Mouse (Mus musculus) 3134 (cell line): ENCODE measurements around the gene Col25a1.

ENCODE experiments used
- DNase-seq: peaks from one replicate; pipeline ENCODE4 v3.0.0-alpha.2; 2011; ENCODE audit warnings: low spot score; ENCODE audit not compliant: insufficient read length; ENCODE audit errors: extremely low read depth

Gene Col25a1

GRCm38 (mm10) chr3:130160902-130161301 is 29.6 kb downstream of the Col25a1 start:
- DNase-seq, result no peak

DNA sequence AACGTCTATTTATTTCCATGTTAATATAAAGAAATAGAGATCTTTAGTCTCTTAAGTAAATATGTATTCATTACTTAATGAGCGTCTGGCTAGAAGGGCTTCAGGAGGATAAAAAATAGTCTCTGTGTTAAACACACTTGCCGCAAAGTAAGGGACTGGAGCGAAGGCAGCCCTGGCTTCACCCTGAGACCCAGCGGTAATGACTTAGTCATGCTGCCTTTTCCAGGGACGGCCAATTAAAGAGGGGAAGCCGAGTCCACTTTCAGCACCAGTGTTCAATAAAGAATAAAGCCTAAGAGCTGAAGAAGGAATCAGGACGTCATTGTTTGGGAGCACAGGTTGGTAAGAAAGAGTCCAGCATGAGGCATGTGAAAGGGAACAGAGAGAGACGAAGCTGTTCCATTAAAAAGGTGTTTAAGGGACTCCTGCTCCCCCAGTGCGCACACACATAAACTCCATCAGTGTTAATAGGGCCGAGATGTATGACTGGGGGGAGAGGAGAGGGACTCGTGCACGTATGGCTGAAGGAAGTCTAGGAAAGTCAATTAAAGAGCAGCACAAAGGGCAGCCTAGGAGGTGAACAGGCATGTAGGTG is 30.1 kb downstream of the Col25a1 start:
- DNase-seq, result no peak

- DNase-seq, result no peak
Measured at GRCm38 (mm10) chr3:130166875-130167274, 35.6 kb downstream of the Col25a1 start.

- no peak for DNase-seq
Measured at GRCm38 (mm10) chr3:130172764-130173163, 41.5 kb downstream of the Col25a1 start.

DNA sequence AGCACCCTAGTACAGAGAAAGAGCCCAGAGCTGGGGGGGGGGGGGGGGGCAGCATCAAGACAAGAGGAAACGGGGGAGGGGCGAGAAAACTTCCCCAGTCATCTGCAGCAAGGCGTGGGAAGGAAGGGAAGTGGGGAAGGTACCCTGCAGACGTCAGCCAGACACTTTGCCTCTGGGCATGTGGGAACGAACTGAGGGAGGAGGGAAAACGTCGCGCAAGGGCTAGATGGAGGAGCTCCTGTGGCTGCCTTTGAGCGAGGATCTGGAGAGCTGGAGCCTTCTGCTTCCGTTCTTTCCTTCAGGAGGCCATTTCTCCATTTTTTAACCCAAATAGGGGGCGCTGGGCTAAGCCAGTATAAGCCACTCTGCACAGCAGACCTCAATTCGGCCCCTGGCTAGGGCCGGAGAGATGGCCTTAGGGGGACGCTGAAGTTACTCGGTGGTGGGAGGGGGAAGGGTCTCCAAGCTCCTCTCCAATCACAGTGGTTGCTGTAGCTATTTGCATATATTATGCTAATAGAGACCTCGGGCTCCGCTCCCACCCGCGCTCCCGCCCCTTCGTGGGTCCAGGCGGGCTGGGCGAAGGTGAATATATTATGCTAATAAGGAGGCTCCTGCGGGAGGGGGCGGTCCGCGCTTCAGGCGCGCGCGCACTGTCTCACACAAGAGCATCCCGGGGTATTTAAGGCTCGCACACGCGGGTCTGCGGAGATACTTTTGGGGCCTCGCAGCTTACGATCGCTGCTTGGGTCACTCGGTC is 49.1 kb downstream of the Col25a1 start:
- DNase-seq, result peak; percentile 9

DNA sequence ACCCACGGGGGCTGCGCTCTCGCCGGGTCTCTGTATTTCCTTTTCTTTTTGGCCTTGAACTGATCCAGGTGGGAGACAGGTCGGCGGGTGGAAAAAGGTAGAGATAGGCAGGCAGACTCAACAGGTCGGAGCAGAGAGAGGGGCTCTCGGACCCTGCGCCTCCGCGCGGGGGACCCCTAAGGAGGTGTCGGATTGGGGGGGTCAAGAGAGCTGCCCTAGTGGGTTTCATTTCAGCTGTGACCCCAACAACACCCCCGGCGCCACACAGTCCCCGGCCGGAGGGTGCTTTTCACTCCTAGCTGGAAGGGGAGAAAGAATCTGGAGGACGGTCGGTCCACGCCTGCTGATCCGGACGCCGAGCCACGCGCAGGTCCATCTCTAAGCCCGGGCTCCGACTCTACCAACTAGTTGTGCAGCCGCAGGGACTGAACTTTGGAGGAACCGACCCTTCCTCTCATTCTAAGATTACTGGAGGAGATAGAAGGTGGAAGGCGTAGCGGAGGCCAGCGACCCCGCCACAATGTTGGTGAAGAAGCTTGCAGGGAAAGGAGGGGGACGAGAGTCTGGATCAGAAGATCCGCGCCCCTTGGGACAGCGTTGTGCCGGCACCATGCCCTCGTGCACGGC is 49.8 kb downstream of the Col25a1 start:
- DNase-seq, result no peak

- DNase-seq, result no peak
Measured at GRCm38 (mm10) chr3:130181591-130181980, 50.3 kb downstream of the Col25a1 start.

GRCm38 (mm10) chr3:130182450-130182849 is 51.1 kb downstream of the Col25a1 start:
- DNase-seq, result no peak

GRCm38 (mm10) chr3:130185111-130185510 is 53.8 kb downstream of the Col25a1 start:
- no peak for DNase-seq

DNA sequence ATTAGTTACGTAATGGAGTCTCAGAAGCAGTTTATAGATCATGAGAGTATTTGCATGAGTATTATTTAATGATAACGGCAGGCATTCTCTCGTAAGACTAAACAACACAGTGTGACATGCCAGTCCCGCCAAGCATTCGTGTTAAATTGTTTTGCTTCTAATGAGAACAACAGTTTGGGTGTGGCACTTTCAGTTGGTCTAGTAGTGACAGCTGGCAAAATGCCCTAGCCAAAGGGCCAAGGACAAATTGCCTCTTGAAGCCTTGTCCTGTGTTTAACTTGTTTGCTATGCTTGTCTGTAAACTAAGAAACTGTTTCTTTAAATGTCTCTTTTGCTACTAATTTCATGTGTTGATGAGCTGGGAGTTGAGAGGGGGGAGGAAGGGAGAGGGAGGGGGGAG is 56.3 kb downstream of the Col25a1 start:
- no peak for DNase-seq

- no peak for DNase-seq
Measured at GRCm38 (mm10) chr3:130193450-130193849, 62.1 kb downstream of the Col25a1 start.

DNA sequence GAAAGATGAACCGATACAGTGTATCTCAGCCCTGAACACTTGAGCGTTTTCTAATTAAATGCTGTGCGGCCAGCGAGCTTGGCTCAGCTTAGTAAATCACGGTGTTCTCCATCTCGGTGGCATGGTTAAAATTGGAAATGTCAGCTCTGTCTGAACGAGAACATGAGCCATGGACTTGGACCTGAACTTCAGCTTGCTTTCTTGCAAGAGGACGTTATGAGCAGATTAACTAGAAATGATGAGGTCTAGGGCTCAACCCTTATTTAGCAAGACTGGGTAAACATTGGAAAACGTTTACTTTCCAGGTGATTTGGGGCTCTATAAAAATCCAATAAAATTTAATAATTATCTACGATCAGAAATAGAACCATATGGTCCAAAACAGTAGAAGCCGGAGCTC is 83.3 kb downstream of the Col25a1 start:
- no peak for DNase-seq

DNA sequence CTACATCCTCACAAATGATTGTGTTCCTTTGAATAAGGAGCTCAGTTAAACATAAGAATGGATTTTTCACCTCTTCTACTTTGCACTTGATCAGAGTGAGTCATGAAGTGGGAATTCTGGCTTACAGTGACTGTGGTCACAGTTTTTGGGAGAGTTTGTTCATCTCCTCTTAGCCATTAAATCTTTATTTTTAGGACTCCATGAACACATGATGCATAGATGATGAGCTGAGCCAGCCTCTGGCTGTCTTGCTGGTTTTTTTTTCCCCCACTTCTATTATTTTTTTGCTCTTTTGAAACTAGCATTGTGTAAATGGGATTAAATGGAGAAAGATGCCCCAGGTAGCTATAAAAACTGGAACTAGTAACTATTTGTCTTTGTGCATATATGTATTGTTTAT is 84.8 kb downstream of the Col25a1 start:
- DNase-seq, result no peak

GRCm38 (mm10) chr3:130216646-130217045 is 85.3 kb downstream of the Col25a1 start:
- no peak for DNase-seq

- no peak for DNase-seq
Measured at GRCm38 (mm10) chr3:130217705-130218104, 86.4 kb downstream of the Col25a1 start.

DNA sequence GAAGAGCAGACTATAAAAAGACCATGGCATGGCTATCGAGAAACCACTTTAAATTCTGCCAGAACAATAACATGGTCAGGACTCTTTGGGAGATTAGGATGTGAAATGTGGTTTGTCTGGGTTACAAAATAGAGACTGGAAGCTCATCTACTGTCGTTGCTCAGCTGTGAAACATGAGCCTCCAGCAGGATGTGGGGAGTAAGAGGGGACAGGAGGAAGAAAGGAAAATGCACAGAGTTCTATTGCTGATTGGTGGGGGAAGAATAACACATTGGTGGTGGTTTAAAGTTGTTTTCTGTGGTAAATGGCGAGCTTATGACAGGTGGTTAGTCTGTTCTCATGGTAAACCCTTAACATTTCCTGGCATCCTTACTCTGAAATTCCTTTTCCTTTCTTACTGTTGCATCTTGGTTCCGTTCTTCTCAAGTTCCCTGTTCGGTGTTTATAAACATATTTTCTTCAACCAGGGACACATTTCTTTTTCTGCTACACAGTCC is 87.0 kb downstream of the Col25a1 start:
- no peak for DNase-seq

- DNase-seq, result no peak
Measured at GRCm38 (mm10) chr3:130220811-130221210, 89.5 kb downstream of the Col25a1 start.

DNA sequence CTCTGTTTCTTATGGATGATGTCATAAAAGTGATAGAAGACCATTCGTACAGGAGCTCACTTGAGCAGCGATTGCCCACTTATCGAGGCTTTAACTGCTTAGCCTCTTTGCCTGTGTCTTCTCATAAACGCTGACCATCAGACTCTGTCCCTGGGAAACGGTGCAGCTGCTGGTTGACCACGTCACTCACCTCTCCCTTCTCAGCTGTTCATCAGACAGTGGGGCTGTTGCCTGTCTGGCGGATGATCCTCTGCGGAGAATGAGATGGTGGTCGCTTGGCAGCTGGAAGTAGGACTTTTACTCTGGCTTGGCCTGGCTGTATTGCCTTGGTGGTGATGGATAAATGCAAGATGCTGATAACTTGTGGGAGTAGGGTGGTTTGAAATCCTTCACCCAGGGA is 96.9 kb downstream of the Col25a1 start:
- no peak for DNase-seq

DNA sequence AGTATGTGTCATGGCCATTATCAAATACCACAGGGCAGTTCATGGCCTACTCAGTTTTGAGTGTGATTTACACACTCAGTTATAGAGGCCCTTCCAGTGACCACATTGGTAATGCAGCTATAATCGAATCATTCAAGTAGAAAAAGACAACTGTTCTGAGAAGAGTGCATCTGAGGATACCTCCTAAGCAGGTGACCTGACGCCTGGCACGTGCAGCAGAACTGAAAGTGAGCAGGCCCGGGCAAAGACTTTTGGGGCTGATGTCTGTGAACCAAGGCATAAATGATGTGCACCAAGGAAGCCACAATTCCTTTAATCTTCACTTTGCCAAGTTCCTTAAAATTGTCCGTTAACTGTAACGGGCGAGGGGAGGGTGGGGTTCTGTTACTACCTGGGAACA is 101.6 kb downstream of the Col25a1 start:
- DNase-seq, result no peak

GRCm38 (mm10) chr3:130235233-130235632 is 103.9 kb downstream of the Col25a1 start:
- DNase-seq, result no peak

- no peak for DNase-seq
Measured at GRCm38 (mm10) chr3:130236129-130236528, 104.8 kb downstream of the Col25a1 start.

DNA sequence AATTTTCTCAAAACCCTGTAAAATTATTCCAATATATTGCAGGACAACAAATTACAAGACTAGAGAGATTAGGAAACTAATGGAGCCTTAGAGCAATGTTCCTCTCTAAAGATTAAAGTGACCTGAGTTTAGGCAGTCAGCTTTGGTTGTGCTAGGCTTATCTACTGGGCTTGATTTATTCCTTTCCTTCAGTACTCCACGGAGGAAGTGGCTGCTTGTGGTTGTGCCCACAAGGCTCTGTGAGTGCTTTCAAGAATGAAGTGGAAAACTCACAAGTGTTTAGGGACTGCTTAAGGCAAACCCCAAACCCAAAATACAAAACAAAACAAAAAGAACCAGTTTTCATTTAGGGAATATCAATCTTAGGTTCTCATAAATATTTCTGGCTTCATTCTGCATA is 106.6 kb downstream of the Col25a1 start:
- no peak for DNase-seq
